Mouse (Mus musculus): Measurements from ENCODE around the gene Prokr2.

DNA sequence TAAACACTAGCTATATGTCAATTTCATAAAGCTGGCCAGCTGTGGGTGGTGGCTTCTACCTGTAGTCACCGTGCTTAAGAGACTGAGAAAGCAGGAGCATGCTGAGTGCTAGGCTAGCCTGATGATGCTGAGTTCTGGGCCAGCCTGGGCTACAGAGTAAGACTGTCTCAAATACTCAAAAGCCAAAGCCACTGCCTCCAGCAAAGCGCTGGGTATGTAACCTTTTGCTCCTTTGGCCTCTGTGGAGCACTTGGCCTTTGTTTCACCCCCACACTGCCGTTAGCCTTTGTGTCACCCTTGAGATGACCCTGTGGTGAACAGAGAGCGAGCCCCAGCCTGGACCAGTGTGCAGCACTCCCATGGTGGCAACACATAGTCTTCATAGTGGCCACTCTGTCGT, 64.7 kb downstream of the Prokr2 start:
- TF ChIP-seq POLR2A (IDR thresholded peaks at IDR 0.05; ENCODE audit: borderline replicate concordance, insufficient read depth, low read length) = no peak
- TF ChIP-seq CTCF (IDR thresholded peaks at IDR 0.05; ENCODE audit: borderline replicate concordance, insufficient read depth, low read depth, low read length) = no peak

Data from cerebellum, adult 2 months (tissue).